Mouse (Mus musculus) lung, adult 18-20 months (tissue): Measurements from ENCODE around the gene Amn1.
"Not testable (repeated sequence)": the region's sequence is repeated elsewhere in the genome, so short reads cannot be mapped to it uniquely, and the experiment has no call there.

Experiments
- DNase-seq, 2 experiments: peaks; one replicate each; pipeline ENCODE4 v3.0.0; 2022; ENCODE audit warnings: mixed read lengths in 2 of 2

The Amn1 gene

GRCm38 (mm10) chr6:149188041-149188924 lies at the start of gene Amn1:
Gene Amn1, minus strand, starts transcription at chr6:149188712.
- peak; percentile 98 to 99 for DNase-seq

GRCm38 (mm10) chr6:149236807-149237206 lies 48.3 kb upstream of the Amn1 start:
- peak; percentile 49 to 72 for DNase-seq

GRCm38 (mm10) chr6:149233918-149234317 lies 45.4 kb upstream of the Amn1 start:
- no peak for DNase-seq

GRCm38 (mm10) chr6:149224751-149225150 lies 36.2 kb upstream of the Amn1 start:
- no peak for DNase-seq

- no peak for DNase-seq
Observed at GRCm38 (mm10) chr6:149221296-149221695, 32.8 kb upstream of the Amn1 start.

GRCm38 (mm10) chr6:149198572-149198971 lies 10.1 kb upstream of the Amn1 start:
- DNase-seq: no peak

GRCm38 (mm10) chr6:149197116-149197515 lies 8.6 kb upstream of the Amn1 start:
- no peak for DNase-seq

GRCm38 (mm10) chr6:149193276-149193905 lies 4.9 kb upstream of the Amn1 start:
- DNase-seq: peak; percentile 60 to 71

GRCm38 (mm10) chr6:149191951-149192350 lies 3.4 kb upstream of the Amn1 start:
- not testable (repeated sequence) for DNase-seq

GRCm38 (mm10) chr6:149189340-149189922 lies 919 bp upstream of the Amn1 start:
- DNase-seq: no peak

GRCm38 (mm10) chr6:149188925-149189257 lies 379 bp upstream of the Amn1 start:
- no peak for DNase-seq

GRCm38 (mm10) chr6:149187371-149187770 lies 1.1 kb downstream of the Amn1 start:
- no peak for DNase-seq

- no peak for DNase-seq
Observed at GRCm38 (mm10) chr6:149184007-149184406, 4.5 kb downstream of the Amn1 start.

- no peak for DNase-seq
Observed at GRCm38 (mm10) chr6:149179064-149179463, 9.4 kb downstream of the Amn1 start.

- no peak for DNase-seq
Observed at GRCm38 (mm10) chr6:149174932-149175570, 13.5 kb downstream of the Amn1 start.

GRCm38 (mm10) chr6:149173831-149174625 lies 14.5 kb downstream of the Amn1 start:
- no peak for DNase-seq

GRCm38 (mm10) chr6:149169965-149170364 lies 18.5 kb downstream of the Amn1 start:
- not testable (repeated sequence) for DNase-seq

- no peak for DNase-seq
Observed at GRCm38 (mm10) chr6:149168436-149168835, 20.1 kb downstream of the Amn1 start.

- DNase-seq: no peak
Observed at GRCm38 (mm10) chr6:149167672-149168071, 20.8 kb downstream of the Amn1 start.

GRCm38 (mm10) chr6:149167038-149167437 lies 21.5 kb downstream of the Amn1 start:
- DNase-seq: peak in 1 of 2 experiments; percentile 28

GRCm38 (mm10) chr6:149155031-149155841 lies 33.3 kb downstream of the Amn1 start:
- DNase-seq: no peak
